Comparison of ENCODE assay signal across 21 mouse cellular contexts in the genomic region with DNA sequence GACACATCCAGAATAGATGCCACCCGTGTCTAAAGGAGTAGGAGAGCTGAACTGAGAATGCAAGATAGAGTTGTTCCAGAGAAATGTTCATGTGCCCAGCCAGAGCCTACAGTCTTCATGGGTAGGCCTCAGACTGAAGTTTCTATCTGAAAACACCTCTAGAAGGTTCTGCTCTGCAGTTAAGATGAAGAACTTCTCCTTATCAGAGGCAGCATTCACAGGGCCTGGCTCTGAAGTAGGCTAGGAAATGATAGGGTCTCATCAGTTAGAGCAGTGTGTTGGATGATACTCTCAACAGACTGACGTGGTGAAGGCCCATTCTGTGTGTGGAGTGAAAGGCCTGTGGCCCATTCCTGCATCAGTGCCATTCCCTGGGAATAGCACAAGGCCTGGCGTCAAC. TPM values are rescaled to one million over a fixed set of nuclear protein-coding genes. Genes with fewer than 3 reads are reported as not detected.
DNase-seq lines count a peak whose midpoint lies in the region; ATAC-seq and TF ChIP-seq lines count a peak whose summit lies in the region.
"Had no signal": no experiment of that assay in that cellular context is flagged by ENCODE, and none has a peak within 500 bp of the region (broad histone marks: within the 10 kb centered on the region; RNA-seq: fewer than 3 reads in every experiment).

No protein-coding gene starts in this region.

- DNase-seq in lung, postnatal 10 days = no peak
- peak; percentile 37 for DNase-seq in G1E (ENCODE audit: low spot score)
- DNase-seq in c-Kit-positive CD71-positive TER-119-negative erythroid progenitor cells, embryonic 14.5 days (ENCODE audit: low read depth) = peak; percentile 48
- no peak for DNase-seq in left cerebral cortex, adult 9 months (ENCODE audit: low spot score in 2 of 2)
- no peak for DNase-seq in heart, adult 9 months (ENCODE audit: low spot score in 2 of 2)
- DNase-seq in adipocyte (ENCODE audit: low spot score) = no peak
- DNase-seq: adrenal gland, adult 8-10 months; gastrocnemius, postnatal 25 days; kidney, postnatal 25 days; right cerebral cortex, adult 18-20 months had no signal

- H3K4me3 ChIP-seq in lung, embryonic 15.5 days = no peak overlapping the region
- peak overlapping the region; percentile 49; the same call in 1 of the 2 replicates for H3K4me3 ChIP-seq in G1E (ENCODE audit: low read depth, low read length)
- peak overlapping the region; percentile 89 for H3K4me3 ChIP-seq in liver, embryonic 15.5 days (replicated peaks)
- H3K4me3 ChIP-seq: embryonic facial prominence, embryonic 15.5 days; heart, embryonic 15.5 days; intestine, embryonic 15.5 days; limb, embryonic 13.5 days had no signal

- no peak overlapping the region for H3K27ac ChIP-seq in lung, embryonic 15.5 days
- peak overlapping the region; percentile 94 for H3K27ac ChIP-seq in liver, embryonic 15.5 days (replicated peaks)
- H3K27ac ChIP-seq: embryonic facial prominence, embryonic 15.5 days; heart, embryonic 15.5 days; intestine, embryonic 15.5 days; limb, embryonic 13.5 days; midbrain, embryonic 12.5 days had no signal

- H3K4me2 ChIP-seq in lung, embryonic 15.5 days = peak overlapping the region; percentile 97; the same call in 1 of the 2 replicates
- peak overlapping the region; percentile 99 for H3K4me2 ChIP-seq in liver, embryonic 15.5 days
- H3K4me2 ChIP-seq: embryonic facial prominence, embryonic 15.5 days; limb, embryonic 13.5 days had no signal

- no peak for TF ChIP-seq CTCF in G1E (IDR thresholded peaks at IDR 0.05; ENCODE audit: low read depth, low read length)

- ATAC-seq in lung, embryonic 15.5 days (ENCODE audit: borderline replicate concordance, extremely low read depth, low FRiP score, low TSS enrichment) = no peak
- peak; percentile 56; the same call in 1 of the 2 replicates for ATAC-seq in G1E (ENCODE audit: extremely low read depth, insufficient number of reproducible peaks, low FRiP score, poor library complexity, severe bottlenecking)
- peak; percentile 73 for ATAC-seq in liver, embryonic 15.5 days (ENCODE audit: insufficient read depth)
- ATAC-seq: CD4-positive, CD25-positive, alpha-beta regulatory T cell, adult 4 months; forebrain, embryonic 16.5 days; intestine, embryonic 15.5 days; Patski had no signal

- 76% methylated on average over 3 of the region's 3 CpGs for WGBS in lung, embryonic 15.5 days
- WGBS in liver, embryonic 15.5 days (ENCODE audit: insufficient replicate concordance) = 17% methylated on average over 3 of the region's 3 CpGs

- H3K36me3 ChIP-seq in lung, embryonic 15.5 days = no peaks in the 10 kb centered on the region
- peaks cover 35% of the 10 kb centered on the region for H3K36me3 ChIP-seq in G1E (replicated peaks)
- H3K36me3 ChIP-seq in liver, embryonic 15.5 days (replicated peaks) = peaks cover 23% of the 10 kb centered on the region
- H3K36me3 ChIP-seq: embryonic facial prominence, embryonic 15.5 days; heart, embryonic 15.5 days; intestine, embryonic 15.5 days; limb, embryonic 13.5 days had no signal

- peaks cover 40% of the 10 kb centered on the region for H3K4me1 ChIP-seq in lung, embryonic 15.5 days
- peaks cover 57% of the 10 kb centered on the region for H3K4me1 ChIP-seq in G1E (ENCODE audit: insufficient read depth, low read depth, low read length)
- H3K4me1 ChIP-seq in liver, embryonic 15.5 days (replicated peaks) = peaks cover 68% of the 10 kb centered on the region

- H3K9me3 ChIP-seq in lung, embryonic 15.5 days = no peaks in the 10 kb centered on the region
- H3K9me3 ChIP-seq in G1E (replicated peaks) = no peaks in the 10 kb centered on the region
- H3K9me3 ChIP-seq in liver, embryonic 15.5 days (replicated peaks) = no peaks in the 10 kb centered on the region
- H3K9me3 ChIP-seq: embryonic facial prominence, embryonic 15.5 days; heart, embryonic 15.5 days; intestine, embryonic 15.5 days; limb, embryonic 13.5 days; midbrain, embryonic 12.5 days had no signal

- H3K27me3 ChIP-seq in lung, embryonic 15.5 days = peaks cover 33% of the 10 kb centered on the region
- H3K27me3 ChIP-seq in G1E (ENCODE audit: insufficient read depth, low read length) = peaks cover 7% of the 10 kb centered on the region
- peaks cover 25% of the 10 kb centered on the region for H3K27me3 ChIP-seq in liver, embryonic 15.5 days

- no peak overlapping the region for H3K9ac ChIP-seq in lung, embryonic 15.5 days
- peak overlapping the region; percentile 95 for H3K9ac ChIP-seq in liver, embryonic 15.5 days
- H3K9ac ChIP-seq: embryonic facial prominence, embryonic 15.5 days; heart, embryonic 15.5 days; limb, embryonic 13.5 days; midbrain, embryonic 12.5 days had no signal

RNA-seq across cellular contexts. Expression of gene Abca3, which starts 2.2 kb away (rescaled TPM):
- polyA plus RNA-seq in lung, embryonic 15.5 days (2015; fragmentation: Nextera tagmentation; extraction: Ambion mirVana) = 18.2 and 23.1 TPM in 2 replicates
- total RNA-seq in G1E (2014; fragmentation: Nextera tagmentation) = 65.4 and 68.9 TPM in 2 replicates
- total RNA-seq in G1E (2017) = 22.1 and 24.0 TPM in 2 replicates
- polyA plus RNA-seq in G1E (2012) = 29.2 and 29.5 TPM in 2 replicates
- 14.1 and 14.8 TPM in 2 replicates for polyA plus RNA-seq in liver, embryonic 15.5 days (2015; fragmentation: Nextera tagmentation; extraction: Ambion mirVana)

RNA-seq across cellular contexts. Expression of gene Abca17, which starts 3.1 kb away (rescaled TPM):
- polyA plus RNA-seq in lung, embryonic 15.5 days (2015; fragmentation: Nextera tagmentation; extraction: Ambion mirVana) = 0.21 and 0.35 TPM in 2 replicates
- not detected in 2 replicates for total RNA-seq in G1E (2014; fragmentation: Nextera tagmentation)
- under 0.01 and 0.12 TPM in 2 replicates for total RNA-seq in G1E (2017)
- not detected in 2 replicates for polyA plus RNA-seq in G1E (2012)
- not detected in 2 replicates for polyA plus RNA-seq in liver, embryonic 15.5 days (2015; fragmentation: Nextera tagmentation; extraction: Ambion mirVana)
- total RNA-seq: gastrocnemius, postnatal 25 days had no signal
- polyA plus RNA-seq: embryonic facial prominence, embryonic 15.5 days; heart, embryonic 15.5 days; intestine, embryonic 15.5 days; limb, embryonic 13.5 days; midbrain, embryonic 12.5 days; stomach, embryonic 16.5 days had no signal

Comparison
In these comparisons a context has a peak if more than half of its experiments do, and no peak if none do; other contexts are left out.
1. DNase-seq: peak in G1E (single experiment) and c-Kit-positive CD71-positive TER-119-negative erythroid progenitor cells, embryonic 14.5 days (single experiment); none in lung, postnatal 10 days (single experiment), left cerebral cortex, adult 9 months (0 of 2), heart, adult 9 months (0 of 2) and adipocyte (single experiment).